Mouse (Mus musculus) embryonic fibroblast, embryonic 13.5 days (primary cell): ENCODE results near the gene Gm21985. TPM values are rescaled to one million over a fixed set of nuclear protein-coding genes. Genes with fewer than 3 reads are reported as not detected.

Experiments used
- H3K27ac ChIP-seq: 2 replicates; pipeline ENCODE4 v1.5.1; 2012; ENCODE audit warnings: low read length, control low read depth, inconsistent platforms; ENCODE audit not compliant: insufficient read depth
- H3K4me1 ChIP-seq: 2 replicates; pipeline ENCODE4 v1.6.1; 2011; ENCODE audit warnings: low read length; ENCODE audit not compliant: control insufficient read depth, insufficient read depth
- H3K4me3 ChIP-seq: 2 replicates; pipeline ENCODE4 v1.5.1; 2011; ENCODE audit warnings: mild to moderate bottlenecking, control low read depth, low read length; ENCODE audit not compliant: insufficient read depth
- CTCF ChIP-seq: IDR thresholded peaks from 2 replicates; pipeline ENCODE4 v1.5.1; 2011; ENCODE audit warnings: mild to moderate bottlenecking, control low read depth, low read length, moderate library complexity, borderline replicate concordance; ENCODE audit not compliant: insufficient read depth
- POLR2A ChIP-seq: IDR thresholded peaks from 2 replicates; pipeline ENCODE4 v1.6.1; 2011; ENCODE audit warnings: low read depth, mild to moderate bottlenecking, control low read depth, low read length, moderate library complexity
- polyA plus RNA-seq: library from polyadenylated mRNA; stranded (reverse); fragments of >200 nt; gene quantifications from 2 replicates; pipeline ENCODE4 v1.2.4, GENCODE M21; 2011; ENCODE audit warnings: low read depth; ENCODE audit not compliant: missing spikeins, insufficient read length

Gm21985 gene
- polyA plus RNA-seq, 1 experiment: not detected

- H3K4me3 ChIP-seq: no peak overlapping the region
- TF ChIP-seq POLR2A (no peak), CTCF (no peak)
- H3K27ac ChIP-seq: no peak overlapping the region
- H3K4me1 ChIP-seq: no peaks in the 10 kb centered on the region; the same call in 1 of the 2 replicates
Observed at GRCm38 (mm10) chr2:112315638-112316037, 49.5 kb downstream of the Gm21985 start.

GRCm38 (mm10) chr2:112318227-112318626, 52.1 kb downstream of the Gm21985 start:
- no peaks in the 10 kb centered on the region; the same call in 1 of the 2 replicates for H3K4me1 ChIP-seq
- no peak overlapping the region for H3K4me3 ChIP-seq
- TF ChIP-seq CTCF (no peak), POLR2A (no peak)
- no peak overlapping the region for H3K27ac ChIP-seq

DNA sequence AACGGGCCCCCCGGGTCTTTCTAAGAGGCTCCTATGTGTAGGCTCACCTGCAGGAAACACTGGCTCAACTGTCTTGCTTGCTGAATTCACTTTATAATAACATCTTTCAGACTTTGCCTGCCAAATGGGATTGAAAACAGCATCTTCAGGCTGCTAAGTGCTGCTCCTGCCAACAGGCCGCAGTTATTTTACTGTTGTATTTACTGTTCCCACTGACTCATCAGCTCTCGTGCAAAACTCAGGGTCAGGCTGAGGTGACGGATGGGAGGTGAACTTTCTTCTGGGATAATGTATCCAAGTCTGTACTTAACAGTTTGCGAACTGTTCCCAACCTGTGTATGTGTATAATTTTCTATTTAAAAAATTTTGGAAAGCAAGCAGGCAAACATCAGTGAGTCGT, 52.8 kb downstream of the Gm21985 start:
- Histone ChIP-seq H3K4me1 (no peaks in the 10 kb centered on the region; the same call in 1 of the 2 replicates), H3K4me3 (no peak overlapping the region), H3K27ac (no peak overlapping the region)
- no peak for TF ChIP-seq CTCF
- TF ChIP-seq POLR2A: no peak

- TF ChIP-seq POLR2A (no peak), CTCF (no peak)
- H3K4me1 ChIP-seq: no peaks in the 10 kb centered on the region
- no peak overlapping the region for H3K4me3 ChIP-seq
- H3K27ac ChIP-seq: no peak overlapping the region
Observed at GRCm38 (mm10) chr2:112328069-112328777, 62.1 kb downstream of the Gm21985 start.

GRCm38 (mm10) chr2:112332051-112332898, 66.2 kb downstream of the Gm21985 start:
- no peak overlapping the region for H3K27ac ChIP-seq
- no peak overlapping the region for H3K4me3 ChIP-seq
- TF ChIP-seq POLR2A (no peak), CTCF (no peak)
- H3K4me1 ChIP-seq: no peaks in the 10 kb centered on the region

GRCm38 (mm10) chr2:112337211-112337610, 71.1 kb downstream of the Gm21985 start:
- no peak overlapping the region for H3K4me3 ChIP-seq
- H3K27ac ChIP-seq: no peak overlapping the region
- TF ChIP-seq CTCF (no peak), POLR2A (no peak)
- H3K4me1 ChIP-seq: no peaks in the 10 kb centered on the region

GRCm38 (mm10) chr2:112339736-112340135, 73.6 kb downstream of the Gm21985 start:
- Histone ChIP-seq H3K4me1 (no peaks in the 10 kb centered on the region), H3K4me3 (no peak overlapping the region), H3K27ac (no peak overlapping the region)
- TF ChIP-seq CTCF: no peak
- TF ChIP-seq POLR2A: no peak

- Histone ChIP-seq H3K27ac (no peak overlapping the region), H3K4me1 (no peaks in the 10 kb centered on the region), H3K4me3 (no peak overlapping the region)
- TF ChIP-seq CTCF (no peak), POLR2A (no peak)
Observed at GRCm38 (mm10) chr2:112341117-112341516, 75.0 kb downstream of the Gm21985 start.

GRCm38 (mm10) chr2:112348246-112348645, 82.1 kb downstream of the Gm21985 start:
- H3K4me3 ChIP-seq: no peak overlapping the region
- no peaks in the 10 kb centered on the region for H3K4me1 ChIP-seq
- H3K27ac ChIP-seq: no peak overlapping the region
- TF ChIP-seq POLR2A (no peak), CTCF (no peak)
